Mouse (Mus musculus): ENCODE results near the gene Angpt4.
A peak's percentile ranks its signal among the peaks of the same experiment; 100 is the strongest.

Angpt4 gene

DNA sequence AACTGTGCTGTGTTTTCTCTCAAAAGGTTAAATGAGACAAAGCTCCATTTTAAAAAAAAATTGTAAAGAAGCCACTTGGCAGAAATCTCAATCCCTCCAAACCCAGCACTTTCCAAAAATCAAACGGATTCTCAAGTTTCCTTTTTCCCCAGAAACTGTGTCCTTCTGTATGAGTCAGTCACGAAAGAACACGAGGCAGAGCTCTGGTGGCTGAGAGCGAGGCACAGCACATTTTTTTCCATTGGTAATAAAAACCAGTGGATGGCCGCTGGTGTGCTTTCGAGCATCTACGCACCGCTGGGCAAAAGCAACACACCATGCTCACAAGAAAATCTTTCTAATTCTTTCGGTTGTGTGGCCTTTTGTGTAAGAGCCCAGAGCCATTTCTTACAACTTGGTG, 73.0 kb downstream of the Angpt4 start:
- no peak for DNase-seq (ENCODE audit: low read depth)

DNA sequence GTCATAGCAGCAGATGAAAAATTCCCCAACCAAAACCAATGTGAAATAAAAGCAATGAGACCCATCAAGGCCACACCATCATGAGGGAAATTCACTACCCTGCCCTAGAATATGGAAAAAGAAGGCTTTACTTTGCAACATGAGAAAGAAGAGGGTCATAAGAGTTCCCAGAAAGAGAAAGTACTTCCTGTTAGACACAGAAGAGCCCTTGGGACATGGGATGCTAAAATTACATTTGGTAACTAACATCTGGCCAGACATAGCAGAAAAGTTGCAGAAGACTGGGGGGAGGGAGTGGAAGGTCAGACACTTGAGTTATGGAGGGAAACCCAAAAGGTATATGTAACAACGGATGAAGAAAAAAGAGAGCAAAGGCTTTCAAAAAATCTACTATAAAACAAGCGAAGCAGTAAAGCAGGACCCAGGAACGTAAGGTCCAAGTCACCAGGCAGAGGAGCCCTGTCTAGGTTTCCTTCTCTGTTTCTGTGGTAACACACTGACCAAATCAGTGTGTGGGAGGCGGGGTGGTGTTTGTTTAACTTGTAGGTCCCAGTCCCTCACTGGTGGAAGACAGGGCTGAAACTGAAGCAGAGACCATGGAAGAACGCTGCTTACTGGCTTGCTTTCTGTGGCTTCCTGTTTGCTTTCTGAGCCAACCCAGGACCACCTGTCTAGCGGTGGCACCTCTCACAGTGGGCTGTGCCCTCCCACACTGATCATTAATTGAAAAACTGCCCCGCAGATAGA, 74.6 kb downstream of the Angpt4 start:
- DNase-seq (ENCODE audit: low read depth): no peak

- DNase-seq (ENCODE audit: low read depth): no peak
Measured at GRCm38 (mm10) chr2:151986958-151987357, 75.9 kb downstream of the Angpt4 start.

DNA sequence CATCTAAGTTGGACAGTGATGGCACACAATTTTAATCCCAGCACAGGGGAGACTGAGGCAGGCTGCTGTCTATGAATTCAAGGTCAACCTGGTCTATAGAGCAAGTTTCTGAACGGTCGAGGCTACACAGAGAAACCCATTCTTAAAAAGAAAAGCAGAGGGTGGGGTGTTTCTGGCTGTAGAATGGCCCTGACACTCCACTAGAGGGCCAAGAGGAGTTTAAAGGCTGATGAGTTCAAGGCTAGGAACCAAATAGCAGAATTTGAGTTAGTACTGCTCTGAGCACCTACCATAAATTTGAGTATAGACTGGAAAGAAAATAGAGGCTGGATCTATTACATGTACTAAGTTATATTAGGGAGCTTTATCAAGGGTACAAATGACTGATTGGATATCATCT, 78.0 kb downstream of the Angpt4 start:
- no peak for DNase-seq (ENCODE audit: low read depth)

GRCm38 (mm10) chr2:151990985-151991394, 80.0 kb downstream of the Angpt4 start:
- no peak for DNase-seq (ENCODE audit: low read depth)

DNA sequence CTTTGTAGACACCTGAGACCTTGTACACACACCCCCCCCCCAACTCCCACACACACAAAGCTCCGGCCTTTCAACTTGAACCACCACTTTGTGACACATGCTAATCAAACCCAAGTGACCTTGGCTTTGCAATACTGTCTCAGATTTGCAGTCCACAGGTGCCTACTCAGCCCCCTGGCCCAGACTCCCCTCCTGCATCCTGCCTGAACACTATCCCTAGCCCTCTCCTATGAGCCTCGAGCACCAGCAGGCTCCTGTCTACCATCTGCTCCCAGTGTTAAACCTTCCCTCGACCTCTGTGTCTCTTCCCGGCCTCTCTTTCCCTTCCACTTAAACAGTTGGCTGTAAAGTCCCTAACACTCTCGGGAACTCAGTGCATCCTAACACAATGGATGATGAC, 80.4 kb downstream of the Angpt4 start:
- no peak for DNase-seq (ENCODE audit: low read depth)

DNA sequence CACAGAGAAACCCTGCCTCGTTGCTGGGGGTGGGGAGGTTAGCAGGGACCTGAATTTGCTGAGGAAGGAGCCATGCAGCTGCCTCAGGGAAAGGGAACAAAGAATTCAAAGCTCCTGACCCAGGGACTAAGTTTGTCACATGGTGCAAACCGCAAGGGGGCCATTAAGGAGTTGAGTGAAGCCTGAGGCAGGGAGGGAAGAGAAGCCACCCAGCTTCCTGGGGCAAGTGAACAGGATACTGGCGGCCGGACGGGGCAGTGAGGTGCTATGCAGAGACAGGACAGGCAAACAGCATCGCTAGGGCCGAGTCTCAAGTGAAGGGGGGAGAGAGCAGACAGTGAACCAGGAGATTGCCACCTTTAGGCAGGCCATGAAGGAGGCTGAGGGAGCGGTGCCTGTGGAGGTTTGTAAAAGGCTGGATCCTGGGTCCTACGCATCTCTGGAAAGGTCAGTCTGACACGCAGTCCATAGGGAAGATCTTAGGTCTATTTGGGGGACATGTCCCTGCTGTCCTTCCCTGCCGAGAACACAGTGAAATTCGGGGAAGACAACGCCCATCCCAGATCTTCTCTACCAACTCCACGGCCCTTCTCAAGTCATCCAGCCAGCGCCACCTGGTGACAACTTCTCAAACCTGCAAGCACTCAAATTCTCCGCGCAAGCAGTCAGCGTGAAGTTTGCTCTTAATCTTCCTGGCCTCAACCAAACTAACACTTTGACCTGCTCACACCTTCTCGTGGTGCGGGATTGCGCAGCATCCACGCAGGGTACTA, 83.5 kb downstream of the Angpt4 start:
- peak; percentile 75 for DNase-seq (ENCODE audit: low read depth)
